Mouse (Mus musculus) testis, adult 2 months (tissue): ENCODE results near the gene Itpk1.

Experiments used
- CTCF ChIP-seq: fragments of 200-500 bp; IDR thresholded peaks from 2 replicates; pipeline ENCODE4 v1.5.1; 2012; ENCODE audit warnings: low read depth, mild to moderate bottlenecking, inconsistent platforms, low read length, moderate library complexity; ENCODE audit not compliant: control insufficient read depth, insufficient read depth, insufficient replicate concordance
- POLR2A ChIP-seq: fragments of 200-500 bp; IDR thresholded peaks from 2 replicates; pipeline ENCODE4 v1.6.1; 2012; ENCODE audit warnings: low read depth, mild to moderate bottlenecking, inconsistent platforms, low read length, moderate library complexity; ENCODE audit not compliant: control insufficient read depth

DNA sequence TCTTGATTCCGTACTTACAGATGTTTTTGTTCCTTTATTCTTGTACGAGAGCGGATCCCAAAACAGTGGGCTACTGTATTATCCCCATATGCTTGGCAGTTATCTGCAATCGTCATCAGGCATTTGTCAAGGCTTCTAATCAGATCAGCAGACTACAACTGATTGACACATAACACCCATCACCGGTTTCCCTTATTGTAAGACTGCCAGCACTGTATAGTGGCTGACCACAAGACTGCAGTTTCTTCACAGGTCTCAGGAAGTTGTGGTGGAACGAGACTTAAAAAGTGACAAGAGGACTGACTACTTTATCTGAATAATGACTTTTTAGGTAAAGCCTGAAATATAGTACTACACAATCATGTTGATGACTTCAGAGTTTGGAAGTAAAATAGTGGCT lies 40.1 kb upstream of the Itpk1 start:
- no peak for TF ChIP-seq CTCF
- TF ChIP-seq POLR2A: no peak
